Mouse (Mus musculus): ENCODE measurements around the gene Rin1.

DNA sequence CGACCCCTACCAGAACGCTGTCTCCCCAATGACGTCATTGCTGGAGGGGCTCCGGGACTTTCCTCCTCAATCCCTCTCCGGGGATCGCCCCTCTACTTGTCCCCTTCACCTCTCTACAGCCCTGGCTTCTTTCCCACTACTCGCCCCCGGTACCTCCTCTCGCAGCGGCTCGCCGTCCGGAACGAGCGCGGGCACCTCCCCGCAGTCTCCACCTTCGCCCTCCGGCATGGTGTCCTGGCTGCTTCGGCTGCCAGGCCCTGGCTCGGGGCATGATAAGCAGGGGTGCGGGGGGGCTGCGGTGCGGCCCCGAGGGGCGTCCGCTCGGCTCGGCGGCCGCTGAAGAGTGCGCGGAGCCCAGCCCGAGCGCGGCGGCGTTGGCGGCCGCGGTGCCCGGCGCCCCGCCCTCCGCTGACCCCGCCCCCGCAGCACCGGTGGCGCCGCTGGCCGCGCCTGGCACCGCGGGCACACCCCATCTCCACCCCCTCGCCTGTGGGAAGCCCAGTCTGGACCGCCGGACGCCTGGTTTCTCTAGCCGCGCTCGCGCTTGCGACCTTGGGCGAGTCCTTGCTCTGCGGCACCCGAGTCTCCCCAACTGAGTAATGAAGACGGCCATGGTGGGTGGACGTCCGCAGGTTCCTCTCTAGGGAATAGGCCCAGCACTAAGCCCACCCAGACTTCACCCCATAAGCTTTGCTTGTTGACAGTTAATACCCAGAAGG lies 35.0 kb downstream of the Rin1 start, which contains the start of gene Tmem151a:
- TF ChIP-seq POLR2A (IDR thresholded peaks at IDR 0.05; ENCODE audit: borderline replicate concordance, extremely low read depth, low read depth, low read length) (no peak), CTCF (IDR thresholded peaks at IDR 0.05; ENCODE audit: insufficient read depth, low read length) (no peak)

All from lung, adult 2 months (tissue).